Mouse (Mus musculus): ENCODE measurements around the gene Clip2.

- TF ChIP-seq EP300 (IDR thresholded peaks at IDR 0.05; ENCODE audit: insufficient read depth, low read depth, low read length) (no peak), CTCF (IDR thresholded peaks at IDR 0.05; ENCODE audit: low read depth, low read length) (no peak), POLR2A (IDR thresholded peaks at IDR 0.05; ENCODE audit: insufficient read depth, low read length) (no peak)
Observed at GRCm38 (mm10) chr5:134505810-134506292, 46.4 kb downstream of the Clip2 start.

Measured in ES-Bruce4 (cell line).